Mouse (Mus musculus): ENCODE data around the gene Haus5. TPM values are rescaled to one million over a fixed set of nuclear protein-coding genes. Genes with fewer than 3 reads are reported as not detected.
A peak's percentile ranks its signal among the peaks of the same experiment; 100 is the strongest.

Gene Haus5
- polyA plus RNA-seq, 1 experiment from 2014 or later: 57.7 TPM

- Histone ChIP-seq H3K9me3 (ENCODE audit: control insufficient read depth, low read length) (no peaks in the 10 kb centered on the region), H3K36me3 (ENCODE audit: control insufficient read depth, insufficient read depth, low read length) (peaks cover 4% of the 10 kb centered on the region; the same call in 1 of the 2 replicates), H3K4me3 (ENCODE audit: low read depth, low read length) (peak within 1 kb of the TSS; percentile 13; the same call in 1 of the 2 replicates), H3K27me3 (ENCODE audit: control insufficient read depth, insufficient read depth, low read length) (peaks cover 47% of the 10 kb centered on the region), H3K27ac (ENCODE audit: low read depth, low read length) (no peak within 1 kb of the TSS), H3K4me2 (ENCODE audit: low read depth) (peak within 1 kb of the TSS; percentile 20; the same call in 1 of the 2 replicates), H3K9ac (ENCODE audit: low read length) (no peak within 1 kb of the TSS; the same call in 1 of the 2 replicates), H3K4me1 (ENCODE audit: control insufficient read depth, insufficient read depth, low read length) (no peaks in the 10 kb centered on the region)
- no peak for ATAC-seq (ENCODE audit: insufficient read depth, low FRiP score, low TSS enrichment)
- WGBS: 3% methylated on average over 5 of the region's 5 CpGs
- no peak for DNase-seq (ENCODE audit: low spot score)
Measured at GRCm38 (mm10) chr7:30635752-30636151, 29.0 kb downstream of the Haus5 start, which contains the start of gene Etv2. Gene Etv2, minus strand, starts transcription at chr7:30635852.

GRCm38 (mm10) chr7:30634621-30635020 lies 30.2 kb downstream of the Haus5 start:
- Histone ChIP-seq H3K36me3 (ENCODE audit: control insufficient read depth, insufficient read depth, low read length) (no peaks in the 10 kb centered on the region), H3K27ac (ENCODE audit: low read depth, low read length) (no peak overlapping the region), H3K4me2 (ENCODE audit: low read depth) (peak overlapping the region; percentile 20; the same call in 1 of the 2 replicates), H3K9me3 (ENCODE audit: control insufficient read depth, low read length) (no peaks in the 10 kb centered on the region), H3K27me3 (ENCODE audit: control insufficient read depth, insufficient read depth, low read length) (peaks cover 47% of the 10 kb centered on the region), H3K9ac (ENCODE audit: low read length) (no peak overlapping the region), H3K4me1 (ENCODE audit: control insufficient read depth, insufficient read depth, low read length) (no peaks in the 10 kb centered on the region), H3K4me3 (ENCODE audit: low read depth, low read length) (peak overlapping the region; percentile 13; the same call in 1 of the 2 replicates)
- ATAC-seq (ENCODE audit: insufficient read depth, low FRiP score, low TSS enrichment) (0 out of 2 replicates have a peak, but pooled peaks have one; percentile 23), DNase-seq (ENCODE audit: low spot score) (peak; percentile 76)
- 1% methylated on average over 20 of the region's 20 CpGs for WGBS

- Histone ChIP-seq H3K4me3 (ENCODE audit: low read depth, low read length) (no peak overlapping the region), H3K9me3 (ENCODE audit: control insufficient read depth, low read length) (no peaks in the 10 kb centered on the region)
- WGBS: 3% methylated on average over 27 of the region's 27 CpGs
Measured at GRCm38 (mm10) chr7:30633762-30634412, 30.9 kb downstream of the Haus5 start.

GRCm38 (mm10) chr7:30629013-30629412 lies 35.8 kb downstream of the Haus5 start:
- Histone ChIP-seq H3K27me3 (ENCODE audit: control insufficient read depth, insufficient read depth, low read length) (peaks cover 23% of the 10 kb centered on the region), H3K9ac (ENCODE audit: low read length) (no peak overlapping the region), H3K27ac (ENCODE audit: low read depth, low read length) (no peak overlapping the region), H3K36me3 (ENCODE audit: control insufficient read depth, insufficient read depth, low read length) (no peaks in the 10 kb centered on the region), H3K4me2 (ENCODE audit: low read depth) (no peak overlapping the region), H3K9me3 (ENCODE audit: control insufficient read depth, low read length) (no peaks in the 10 kb centered on the region), H3K4me3 (ENCODE audit: low read depth, low read length) (no peak overlapping the region), H3K4me1 (ENCODE audit: control insufficient read depth, insufficient read depth, low read length) (peaks cover 4% of the 10 kb centered on the region; the same call in 1 of the 2 replicates)
- ATAC-seq (ENCODE audit: insufficient read depth, low FRiP score, low TSS enrichment): no peak
- DNase-seq (ENCODE audit: low spot score): no peak

More at GRCm38 (mm10) chr7:30633762-30634412, 30.9 kb downstream of the Haus5 start:
- no peak for ATAC-seq (ENCODE audit: insufficient read depth, low FRiP score, low TSS enrichment)
- Histone ChIP-seq H3K9ac (ENCODE audit: low read length) (no peak overlapping the region), H3K27ac (ENCODE audit: low read depth, low read length) (no peak overlapping the region), H3K4me1 (ENCODE audit: control insufficient read depth, insufficient read depth, low read length) (no peaks in the 10 kb centered on the region), H3K36me3 (ENCODE audit: control insufficient read depth, insufficient read depth, low read length) (no peaks in the 10 kb centered on the region), H3K27me3 (ENCODE audit: control insufficient read depth, insufficient read depth, low read length) (peaks cover 47% of the 10 kb centered on the region), H3K4me2 (ENCODE audit: low read depth) (no peak overlapping the region)
- DNase-seq (ENCODE audit: low spot score): no peak

GRCm38 (mm10) chr7:30626647-30627046 lies 38.1 kb downstream of the Haus5 start:
- no peak overlapping the region for H3K4me3 ChIP-seq (ENCODE audit: low read depth, low read length)
- no peak overlapping the region for H3K9ac ChIP-seq (ENCODE audit: low read length)
- no peaks in the 10 kb centered on the region for H3K27me3 ChIP-seq (ENCODE audit: control insufficient read depth, insufficient read depth, low read length)
- WGBS: 79% methylated on average over 5 of the region's 5 CpGs
- peaks cover 8% of the 10 kb centered on the region for H3K36me3 ChIP-seq (ENCODE audit: control insufficient read depth, insufficient read depth, low read length)
- peaks cover 4% of the 10 kb centered on the region; the same call in 1 of the 2 replicates for H3K4me1 ChIP-seq (ENCODE audit: control insufficient read depth, insufficient read depth, low read length)
- no peak overlapping the region for H3K4me2 ChIP-seq (ENCODE audit: low read depth)
- H3K27ac ChIP-seq (ENCODE audit: low read depth, low read length): no peak overlapping the region
- ATAC-seq (ENCODE audit: insufficient read depth, low FRiP score, low TSS enrichment) (no peak), DNase-seq (ENCODE audit: low spot score) (no peak)
- no peaks in the 10 kb centered on the region for H3K9me3 ChIP-seq (ENCODE audit: control insufficient read depth, low read length)

- H3K4me2 ChIP-seq (ENCODE audit: low read depth): peak within 1 kb of the TSS; percentile 67
- peaks cover 11% of the 10 kb centered on the region for H3K36me3 ChIP-seq (ENCODE audit: control insufficient read depth, insufficient read depth, low read length)
- peak within 1 kb of the TSS; percentile 77 for H3K4me3 ChIP-seq (ENCODE audit: low read depth, low read length)
- H3K4me1 ChIP-seq (ENCODE audit: control insufficient read depth, insufficient read depth, low read length): peaks cover 4% of the 10 kb centered on the region; the same call in 1 of the 2 replicates
- H3K9me3 ChIP-seq (ENCODE audit: control insufficient read depth, low read length): no peaks in the 10 kb centered on the region
- DNase-seq (ENCODE audit: low spot score) (peak; percentile 93), ATAC-seq (ENCODE audit: insufficient read depth, low FRiP score, low TSS enrichment) (peak; percentile 81)
- 1% methylated on average over 44 of the region's 44 CpGs for WGBS
- no peaks in the 10 kb centered on the region for H3K27me3 ChIP-seq (ENCODE audit: control insufficient read depth, insufficient read depth, low read length)
- peak within 1 kb of the TSS; percentile 75 for H3K9ac ChIP-seq (ENCODE audit: low read length)
- H3K27ac ChIP-seq (ENCODE audit: low read depth, low read length): no peak within 1 kb of the TSS
Measured at GRCm38 (mm10) chr7:30625530-30626384, 39.0 kb downstream of the Haus5 start, which contains the start of gene Cox6b1. Gene Cox6b1, minus strand, starts transcription at chr7:30626151.

GRCm38 (mm10) chr7:30619202-30619601 lies 45.6 kb downstream of the Haus5 start:
- H3K9me3 ChIP-seq (ENCODE audit: control insufficient read depth, low read length): no peaks in the 10 kb centered on the region
- 89% methylated on average over 3 of the region's 3 CpGs for WGBS
- DNase-seq (ENCODE audit: low spot score) (no peak), ATAC-seq (ENCODE audit: insufficient read depth, low FRiP score, low TSS enrichment) (no peak)
- no peak overlapping the region for H3K4me2 ChIP-seq (ENCODE audit: low read depth)
- no peaks in the 10 kb centered on the region for H3K27me3 ChIP-seq (ENCODE audit: control insufficient read depth, insufficient read depth, low read length)
- no peak overlapping the region for H3K9ac ChIP-seq (ENCODE audit: low read length)
- H3K27ac ChIP-seq (ENCODE audit: low read depth, low read length): no peak overlapping the region
- peaks cover 23% of the 10 kb centered on the region for H3K36me3 ChIP-seq (ENCODE audit: control insufficient read depth, insufficient read depth, low read length)
- no peaks in the 10 kb centered on the region for H3K4me1 ChIP-seq (ENCODE audit: control insufficient read depth, insufficient read depth, low read length)
- H3K4me3 ChIP-seq (ENCODE audit: low read depth, low read length): no peak overlapping the region

- no peak for ATAC-seq (ENCODE audit: insufficient read depth, low FRiP score, low TSS enrichment)
- Histone ChIP-seq H3K4me1 (ENCODE audit: control insufficient read depth, insufficient read depth, low read length) (no peaks in the 10 kb centered on the region), H3K4me3 (ENCODE audit: low read depth, low read length) (no peak overlapping the region), H3K27ac (ENCODE audit: low read depth, low read length) (no peak overlapping the region), H3K27me3 (ENCODE audit: control insufficient read depth, insufficient read depth, low read length) (no peaks in the 10 kb centered on the region), H3K4me2 (ENCODE audit: low read depth) (no peak overlapping the region), H3K9me3 (ENCODE audit: control insufficient read depth, low read length) (no peaks in the 10 kb centered on the region), H3K36me3 (ENCODE audit: control insufficient read depth, insufficient read depth, low read length) (peaks cover 23% of the 10 kb centered on the region), H3K9ac (ENCODE audit: low read length) (no peak overlapping the region)
- DNase-seq (ENCODE audit: low spot score): no peak
- WGBS: 97% methylated on average over 9 of the region's 9 CpGs
Measured at GRCm38 (mm10) chr7:30618658-30619057, 46.1 kb downstream of the Haus5 start.
